Mouse (Mus musculus) heart, embryonic 14.5 days (tissue): ENCODE measurements around the gene Wars. TPM values are rescaled to one million over a fixed set of nuclear protein-coding genes. Genes with fewer than 3 reads are reported as not detected.

Experiments
- ATAC-seq: fragments of 200-750 bp; cut with Nextera tagmentation; 2 replicates; pipeline ENCODE4 v1.8.0; 2017; ENCODE audit warnings: low read depth, moderate TSS enrichment; ENCODE audit not compliant: insufficient number of reproducible peaks, insufficient read depth, low FRiP score
- H3K27ac ChIP-seq, 2 experiments: fragments of 200-500 bp in 1 of 2; fragments of 300-500 bp in 1 of 2; sonication (generic) in 1 of 2; replicated peaks in 1 of 2; 2 replicates each; pipeline ENCODE4 v1.5.1; 2012 to 2014; ENCODE audit warnings: low read depth in 2 of 2, low read length in 2 of 2, control low read depth in 1 of 2, mild to moderate bottlenecking in 1 of 2, mixed read lengths in 1 of 2; ENCODE audit not compliant: control insufficient read depth in 1 of 2, insufficient read depth in 1 of 2
- H3K27me3 ChIP-seq: fragments of 300-500 bp; sonication (generic); 2 replicates; pipeline ENCODE4 v1.6.1; 2014; ENCODE audit warnings: mild to moderate bottlenecking, low read length, control low read depth; ENCODE audit not compliant: control insufficient read depth, insufficient read depth
- H3K36me3 ChIP-seq: fragments of 300-500 bp; sonication (generic); 2 replicates; pipeline ENCODE4 v1.6.1; 2014; ENCODE audit warnings: mild to moderate bottlenecking, control low read depth, low read length, mixed read lengths; ENCODE audit not compliant: control insufficient read depth, insufficient read depth
- H3K4me1 ChIP-seq, 2 experiments: fragments of 200-500 bp in 1 of 2; fragments of 300-500 bp in 1 of 2; sonication (generic) in 1 of 2; 2 replicates each; pipeline ENCODE4 v1.6.1; 2012 to 2014; ENCODE audit warnings: low read length in 2 of 2, control low read depth in 1 of 2, mixed read lengths in 1 of 2; ENCODE audit not compliant: control insufficient read depth in 2 of 2, insufficient read depth in 2 of 2
- H3K4me2 ChIP-seq: fragments of 300-500 bp; sonication (generic); 2 replicates; pipeline ENCODE4 v1.6.1; 2014; ENCODE audit warnings: mild to moderate bottlenecking, low read length
- H3K4me3 ChIP-seq, 2 experiments: fragments of 200-500 bp in 1 of 2; fragments of 300-500 bp in 1 of 2; sonication (generic) in 1 of 2; 2 replicates each; pipeline ENCODE4 v1.5.1; 2012 to 2014; ENCODE audit warnings: low read length in 2 of 2, mild to moderate bottlenecking in 2 of 2, control low read depth in 1 of 2, low read depth in 1 of 2, moderate library complexity in 1 of 2; ENCODE audit not compliant: control insufficient read depth in 1 of 2, insufficient read depth in 1 of 2
- H3K9ac ChIP-seq: fragments of 300-500 bp; sonication (generic); 2 replicates; pipeline ENCODE4 v1.6.1; 2014; ENCODE audit warnings: mild to moderate bottlenecking, low read length
- H3K9me3 ChIP-seq: fragments of 300-500 bp; sonication (generic); 2 replicates; pipeline ENCODE4 v1.6.1; 2016; ENCODE audit warnings: low read length, control low read depth; ENCODE audit not compliant: control insufficient read depth
- WGBS: fragments of 180-500 bp; shearing (Covaris S2); extraction: QIAGEN DNeasy Blood & Tissue Kit; methylation state at CpG from one replicate; pipeline ENCODE4 v1.1.7; 2014; 5-methylcytosine and 5-hydroxymethylcytosine counted together
- polyA plus RNA-seq: library from polyadenylated mRNA; unstranded; fragments of >200 nt; fragmentation: Nextera tagmentation; extraction: Ambion mirVana; gene quantifications from 2 replicates; pipeline ENCODE4 v1.2.1, GENCODE M21; 2014

The Wars gene
- polyA plus RNA-seq, 1 experiment from 2014 or later, result 57.0 TPM

- H3K36me3 ChIP-seq, result no peaks in the 10 kb centered on the region
- no peak overlapping the region for H3K4me3 ChIP-seq
- H3K9ac ChIP-seq, result no peak overlapping the region
- peaks cover 5 to 8% of the 10 kb centered on the region in 2 experiments; a peak in 3 of 4 replicates for H3K4me1 ChIP-seq
- no peak overlapping the region for H3K4me2 ChIP-seq
- no peaks in the 10 kb centered on the region for H3K27me3 ChIP-seq
- no peak for ATAC-seq
- no peaks in the 10 kb centered on the region for H3K9me3 ChIP-seq
- 46% methylated on average over 6 of the region's 6 CpGs for WGBS
- no peak overlapping the region for H3K27ac ChIP-seq
Measured at GRCm38 (mm10) chr12:108936834-108937233, 42.9 kb upstream of the Wars start.

GRCm38 (mm10) chr12:108934231-108934630, 40.3 kb upstream of the Wars start:
- Histone ChIP-seq H3K9ac (no peak overlapping the region), H3K4me2 (no peak overlapping the region), H3K36me3 (no peaks in the 10 kb centered on the region), H3K4me1 (peaks cover 5 to 8% of the 10 kb centered on the region in 2 experiments; a peak in 3 of 4 replicates), H3K27ac (no peak overlapping the region), H3K4me3 (no peak overlapping the region), H3K27me3 (no peaks in the 10 kb centered on the region), H3K9me3 (no peaks in the 10 kb centered on the region)
- 73% methylated on average over 6 of the region's 6 CpGs for WGBS
- no peak for ATAC-seq

GRCm38 (mm10) chr12:108932113-108932512, 38.1 kb upstream of the Wars start:
- 58% methylated on average over 2 of the region's 3 CpGs for WGBS

GRCm38 (mm10) chr12:108931341-108932053, 37.5 kb upstream of the Wars start:
- 52% methylated on average over 7 of the region's 7 CpGs for WGBS
- no peak for ATAC-seq
- no peak overlapping the region for H3K4me3 ChIP-seq
- H3K9ac ChIP-seq, result no peak overlapping the region
- H3K4me2 ChIP-seq, result no peak overlapping the region
- no peak overlapping the region for H3K27ac ChIP-seq
- no peaks in the 10 kb centered on the region for H3K36me3 ChIP-seq
- H3K27me3 ChIP-seq, result no peaks in the 10 kb centered on the region
- no peaks in the 10 kb centered on the region for H3K9me3 ChIP-seq
- H3K4me1 ChIP-seq, result peaks cover 1 to 4% of the 10 kb centered on the region in 2 experiments; a peak in 3 of 4 replicates

More at GRCm38 (mm10) chr12:108932113-108932512, 38.1 kb upstream of the Wars start:
- no peak overlapping the region for H3K9ac ChIP-seq
- H3K4me2 ChIP-seq, result no peak overlapping the region
- H3K4me3 ChIP-seq, result no peak overlapping the region
- no peak overlapping the region for H3K27ac ChIP-seq
- H3K4me1 ChIP-seq, result peaks cover 5 to 8% of the 10 kb centered on the region in 2 experiments; a peak in 3 of 4 replicates
- no peak for ATAC-seq
- H3K9me3 ChIP-seq, result no peaks in the 10 kb centered on the region
- H3K36me3 ChIP-seq, result no peaks in the 10 kb centered on the region
- H3K27me3 ChIP-seq, result no peaks in the 10 kb centered on the region

GRCm38 (mm10) chr12:108929475-108929874, 35.5 kb upstream of the Wars start:
- Histone ChIP-seq H3K27me3 (no peaks in the 10 kb centered on the region), H3K36me3 (no peaks in the 10 kb centered on the region), H3K9ac (no peak overlapping the region), H3K4me3 (no peak overlapping the region), H3K27ac (no peak overlapping the region), H3K4me1 (no peaks in the 10 kb centered on the region; a peak in 1 of 4 replicates), H3K9me3 (no peaks in the 10 kb centered on the region), H3K4me2 (no peak overlapping the region)
- no peak for ATAC-seq
- WGBS, result 38% methylated on average over 3 of the region's 3 CpGs

- H3K9ac ChIP-seq, result no peak overlapping the region
- ATAC-seq, result no peak
- no peak overlapping the region for H3K4me2 ChIP-seq
- no peaks in the 10 kb centered on the region for H3K9me3 ChIP-seq
- H3K4me3 ChIP-seq, result no peak overlapping the region
- H3K27ac ChIP-seq, result no peak overlapping the region
- 68% methylated on average over 2 of the region's 2 CpGs for WGBS
- no peaks in the 10 kb centered on the region for H3K36me3 ChIP-seq
- no peaks in the 10 kb centered on the region; a peak in 1 of 4 replicates for H3K4me1 ChIP-seq
- H3K27me3 ChIP-seq, result no peaks in the 10 kb centered on the region
Measured at GRCm38 (mm10) chr12:108928249-108928648, 34.3 kb upstream of the Wars start.

- H3K4me1 ChIP-seq, result no peaks in the 10 kb centered on the region; a peak in 1 of 4 replicates
- no peak overlapping the region for H3K9ac ChIP-seq
- ATAC-seq, result no peak
- no peak overlapping the region for H3K27ac ChIP-seq
- no peaks in the 10 kb centered on the region for H3K36me3 ChIP-seq
- 82% methylated on average over 9 of the region's 11 CpGs for WGBS
- no peaks in the 10 kb centered on the region for H3K9me3 ChIP-seq
- no peak overlapping the region for H3K4me3 ChIP-seq
- no peaks in the 10 kb centered on the region for H3K27me3 ChIP-seq
- H3K4me2 ChIP-seq, result no peak overlapping the region
Measured at GRCm38 (mm10) chr12:108926606-108927111, 32.7 kb upstream of the Wars start.
